Mouse (Mus musculus): ENCODE results near the gene Gm49398. TPM values are rescaled to one million over a fixed set of nuclear protein-coding genes. Genes with fewer than 3 reads are reported as not detected.

The Gm49398 gene
- total and polyA plus RNA-seq, 3 experiments: not detected

DNA sequence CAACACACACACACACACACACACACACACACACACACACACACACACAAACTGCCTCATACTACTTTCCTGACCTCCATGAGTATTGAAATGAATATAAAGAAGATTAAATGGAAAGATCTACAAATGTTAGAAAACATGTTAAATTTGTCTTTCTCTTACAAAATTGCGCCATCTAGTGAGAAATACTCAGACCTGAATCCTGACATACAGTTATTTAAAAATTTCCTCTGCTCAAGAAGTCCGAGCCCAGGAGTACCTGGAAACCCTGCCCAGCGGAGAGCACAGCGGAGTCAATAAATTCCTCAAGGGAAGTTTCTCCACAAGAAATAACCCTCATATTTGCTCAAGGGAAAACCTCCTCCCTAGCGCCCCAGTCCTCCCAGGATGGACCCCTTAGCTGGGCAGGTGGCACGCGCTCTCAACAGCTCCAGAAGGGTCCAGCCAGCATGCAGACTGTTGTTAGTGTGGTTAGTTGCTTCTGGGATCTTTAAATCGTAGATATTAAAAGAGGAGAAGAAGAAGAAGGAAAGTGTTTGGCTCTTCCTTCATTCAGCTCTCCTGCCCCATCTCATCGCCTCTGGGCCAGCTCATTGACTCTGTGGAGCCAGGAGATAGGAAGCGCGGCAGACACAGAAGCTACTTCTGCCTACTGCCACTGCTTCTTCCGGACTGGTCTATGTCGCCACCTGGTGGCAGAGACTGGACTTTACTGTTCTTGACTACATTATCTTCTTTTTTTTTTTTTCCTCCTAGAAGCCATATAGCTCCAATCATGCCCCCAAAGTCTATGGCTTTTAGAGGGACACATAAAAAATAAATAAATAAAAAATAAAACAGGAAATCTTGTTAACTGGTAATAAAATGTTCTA lies 47.3 kb downstream of the Gm49398 start:
- Histone ChIP-seq H3K36me3 (ENCODE audit: control insufficient read depth in 1 of 2, insufficient read depth in 2 of 2, low read length in 2 of 2) (no peaks in the 10 kb centered on the region), H3K9me3 (replicated peaks; ENCODE audit: insufficient read depth, low read length) (no peaks in the 10 kb centered on the region), H3K4me3 (ENCODE audit: control insufficient read depth in 1 of 2, insufficient read depth in 1 of 2, low read depth in 2 of 2, low read length in 2 of 2) (peak overlapping the region in 1 of 2 experiments; percentile 12; a peak in 1 of 4 replicates), H3K27ac (ENCODE audit: control insufficient read depth, low read depth, low read length) (no peak overlapping the region), H3K9ac (ENCODE audit: control insufficient read depth, low read depth, low read length, poor library complexity, severe bottlenecking) (no peak overlapping the region), H3K27me3 (ENCODE audit: control insufficient read depth in 1 of 2, insufficient read depth in 2 of 2, low read length in 2 of 2) (no peaks in the 10 kb centered on the region), H3K4me1 (ENCODE audit: control insufficient read depth in 1 of 2, insufficient read depth in 2 of 2, low read length in 2 of 2) (no peaks in the 10 kb centered on the region; a peak in 1 of 4 replicates), H3K79me2 (ENCODE audit: control insufficient read depth, insufficient read depth, low read length, poor library complexity) (no peaks in the 10 kb centered on the region)
- TF ChIP-seq POLR2A (IDR thresholded peaks at IDR 0.05; ENCODE audit: control insufficient read depth in 1 of 2, insufficient read depth in 1 of 2, low read depth in 1 of 2, low read length in 2 of 2, poor library complexity in 1 of 2): no peak
- no peak for TF ChIP-seq MAX (IDR thresholded peaks at IDR 0.05; ENCODE audit: low read length)
- no peak for TF ChIP-seq MAFK (IDR thresholded peaks at IDR 0.05; ENCODE audit: borderline replicate concordance, low read depth, low read length)
- no peak for TF ChIP-seq GABPA (IDR thresholded peaks at IDR 0.05; ENCODE audit: low read depth, low read length)
- TF ChIP-seq ZMIZ1 (IDR thresholded peaks at IDR 0.05; ENCODE audit: low read depth, low read length): no peak
- peak; percentile 55 to 83 (median 78) for TF ChIP-seq CTCF (IDR thresholded peaks at IDR 0.05 in 2 of 3, conservative IDR thresholded peaks at IDR 0.05 in 1 of 3; ENCODE audit: control insufficient read depth in 1 of 3, insufficient read depth in 1 of 3, low read depth in 2 of 3, low read length in 3 of 3, poor library complexity in 1 of 3, severe bottlenecking in 1 of 3)
- peak; percentile 86 for TF ChIP-seq SMC3 (IDR thresholded peaks at IDR 0.05; ENCODE audit: low read depth, low read length)
- TF ChIP-seq EP300 (IDR thresholded peaks at IDR 0.05; ENCODE audit: low read depth in 1 of 2, low read length in 2 of 2): no peak
- TF ChIP-seq JUND (IDR thresholded peaks at IDR 0.05; ENCODE audit: low read depth, low read length): no peak
- no peak for TF ChIP-seq MEF2A (IDR thresholded peaks at IDR 0.05; ENCODE audit: extremely low read depth, insufficient replicate concordance, low read depth, low read length, poor library complexity, severe bottlenecking)
- no peak for TF ChIP-seq GATA1 (IDR thresholded peaks at IDR 0.05; ENCODE audit: low read depth, low read length)
- peak; percentile 44; the same call in 1 of the 2 replicates for TF ChIP-seq ELF1 (IDR thresholded peaks at IDR 0.05; ENCODE audit: low read depth, low read length)
- TF ChIP-seq CHD2 (IDR thresholded peaks at IDR 0.05; ENCODE audit: low read length): no peak
- TF ChIP-seq POLR2AphosphoS2 (IDR thresholded peaks at IDR 0.05; ENCODE audit: low read length): no peak
- TF ChIP-seq RAD21 (IDR thresholded peaks at IDR 0.05; ENCODE audit: low read depth, low read length): peak; percentile 83
- no peak for TF ChIP-seq E2F4 (IDR thresholded peaks at IDR 0.05; ENCODE audit: borderline replicate concordance, low read depth, low read length)
- TF ChIP-seq TBP (IDR thresholded peaks at IDR 0.05; ENCODE audit: low read depth, low read length): no peak
- TF ChIP-seq ETS1 (IDR thresholded peaks at IDR 0.05; ENCODE audit: low read depth, low read length): no peak
- TF ChIP-seq POLR2AphosphoS5 (IDR thresholded peaks at IDR 0.05; ENCODE audit: borderline replicate concordance, low read depth, low read length): no peak
- TF ChIP-seq NRF1 (IDR thresholded peaks at IDR 0.05; ENCODE audit: insufficient read depth, low read depth, low read length, poor library complexity, severe bottlenecking): no peak
- TF ChIP-seq TAL1 (IDR thresholded peaks at IDR 0.05; ENCODE audit: low read length): no peak
- TF ChIP-seq ZNF384 (IDR thresholded peaks at IDR 0.05; ENCODE audit: low read depth, low read length): peak; percentile 95
- TF ChIP-seq MAZ (IDR thresholded peaks at IDR 0.05; ENCODE audit: low read depth, low read length): no peak
- TF ChIP-seq MYC (IDR thresholded peaks at IDR 0.05; ENCODE audit: low read depth, low read length): no peak
- no peak for TF ChIP-seq CHD1 (IDR thresholded peaks at IDR 0.05; ENCODE audit: low read depth, low read length)
- TF ChIP-seq KAT2A (conservative IDR thresholded peaks at IDR 0.05; ENCODE audit: low read depth, low read length): no peak
- no peak for TF ChIP-seq UBTF (IDR thresholded peaks at IDR 0.05; ENCODE audit: borderline replicate concordance, insufficient read depth, low read depth, low read length)
- TF ChIP-seq SIN3A (IDR thresholded peaks at IDR 0.05; ENCODE audit: low read length): no peak
- TF ChIP-seq ZC3H11A (IDR thresholded peaks at IDR 0.05; ENCODE audit: low read depth, low read length): peak; percentile 89
- TF ChIP-seq HCFC1 (IDR thresholded peaks at IDR 0.05; ENCODE audit: low read depth, low read length): no peak
- TF ChIP-seq BHLHE40 (IDR thresholded peaks at IDR 0.05; ENCODE audit: borderline replicate concordance, low read depth, low read length): no peak
- no peak for TF ChIP-seq MYB (IDR thresholded peaks at IDR 0.05; ENCODE audit: low read depth, low read length)
- no peak for TF ChIP-seq ZKSCAN1 (IDR thresholded peaks at IDR 0.05; ENCODE audit: low read depth, low read length)
- peak; percentile 83 for DNase-seq (ENCODE audit: low read depth, low spot score)

Data from MEL (cell line).